Mouse (Mus musculus): ENCODE results near the gene Nfkbia.

DNA sequence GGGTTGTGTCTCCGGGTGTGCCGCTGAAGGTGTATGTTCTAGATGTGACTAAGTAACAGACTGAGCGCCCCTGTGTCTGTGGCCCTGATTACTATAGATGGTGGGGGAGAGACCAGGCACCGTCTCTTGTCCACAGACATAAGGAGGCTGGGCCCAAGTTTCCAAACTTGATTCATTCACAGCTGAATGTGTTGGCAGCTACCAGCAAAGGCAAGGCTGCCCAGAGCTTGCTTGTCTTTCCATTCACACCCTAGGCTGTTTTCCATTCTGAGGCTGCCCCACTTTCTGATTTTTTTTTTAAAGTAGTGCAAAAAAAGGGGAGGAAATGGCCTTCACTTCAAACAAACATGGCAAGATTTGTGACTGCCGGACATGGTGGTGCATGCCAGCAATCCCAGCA is 35.6 kb downstream of the Nfkbia start:
- TF ChIP-seq POLR2A (IDR thresholded peaks at IDR 0.05; ENCODE audit: insufficient read depth, low read depth, low read length) = no peak
- TF ChIP-seq EP300 (IDR thresholded peaks at IDR 0.05; ENCODE audit: insufficient read depth, low read depth, low read length) = no peak

Measured in heart, adult 2 months (tissue).